Mouse (Mus musculus): ENCODE measurements around the gene Pde5a. TPM values are rescaled to one million over a fixed set of nuclear protein-coding genes. Genes with fewer than 3 reads are reported as not detected.
A peak's percentile ranks its signal among the peaks of the same experiment; 100 is the strongest.

Gene Pde5a
- polyA plus RNA-seq, 1 experiment from 2014 or later, result 3.3 TPM

GRCm38 (mm10) chr3:122729601-122729959 lies 833 bp downstream of the Pde5a start:
- H3K9me3 ChIP-seq, result no peaks in the 10 kb centered on the region
- 0% methylated on average over 14 of the region's 22 CpGs for WGBS
- peak; percentile 74 for ATAC-seq (ENCODE audit: low FRiP score, low read depth)
- H3K27ac ChIP-seq, result peak overlapping the region; percentile 90
- H3K4me3 ChIP-seq, result peak overlapping the region; percentile 76
- H3K27me3 ChIP-seq, result no peaks in the 10 kb centered on the region
- no peaks in the 10 kb centered on the region for H3K36me3 ChIP-seq
- peak overlapping the region; percentile 87 for H3K9ac ChIP-seq
- H3K4me1 ChIP-seq, result peaks cover 11% of the 10 kb centered on the region
- H3K4me2 ChIP-seq (replicated peaks), result peak overlapping the region; percentile 83

- peak overlapping the region; percentile 90 for H3K27ac ChIP-seq
- ATAC-seq (ENCODE audit: low FRiP score, low read depth), result peak; percentile 82
- H3K4me2 ChIP-seq (replicated peaks), result peak overlapping the region; percentile 83
- H3K27me3 ChIP-seq, result no peaks in the 10 kb centered on the region
- H3K4me3 ChIP-seq, result peak overlapping the region; percentile 76
- H3K36me3 ChIP-seq, result no peaks in the 10 kb centered on the region
- WGBS, result under 1% methylated on average over 72 of the region's 92 CpGs
- peak overlapping the region; percentile 87 for H3K9ac ChIP-seq
- H3K9me3 ChIP-seq, result no peaks in the 10 kb centered on the region
- peaks cover 11% of the 10 kb centered on the region for H3K4me1 ChIP-seq
Measured at GRCm38 (mm10) chr3:122729960-122730740, 1.4 kb downstream of the Pde5a start.

GRCm38 (mm10) chr3:122730741-122731235 lies 2.0 kb downstream of the Pde5a start:
- ATAC-seq (ENCODE audit: low FRiP score, low read depth), result no peak
- peak overlapping the region; percentile 83 for H3K4me2 ChIP-seq (replicated peaks)
- peaks cover 11% of the 10 kb centered on the region for H3K4me1 ChIP-seq
- no peaks in the 10 kb centered on the region for H3K27me3 ChIP-seq
- no peaks in the 10 kb centered on the region for H3K36me3 ChIP-seq
- 2% methylated on average over 13 of the region's 13 CpGs for whole genome bisulfite sequencing
- H3K27ac ChIP-seq, result no peak overlapping the region
- no peaks in the 10 kb centered on the region for H3K9me3 ChIP-seq
- peak overlapping the region; percentile 87 for H3K9ac ChIP-seq
- H3K4me3 ChIP-seq, result peak overlapping the region; percentile 76

GRCm38 (mm10) chr3:122733806-122734205 lies 5.1 kb downstream of the Pde5a start:
- H3K27ac ChIP-seq, result no peak overlapping the region
- no peak for ATAC-seq (ENCODE audit: low FRiP score, low read depth)
- H3K4me2 ChIP-seq (replicated peaks), result no peak overlapping the region
- H3K9me3 ChIP-seq, result no peaks in the 10 kb centered on the region
- H3K4me1 ChIP-seq, result peaks cover 8% of the 10 kb centered on the region; the same call in 1 of the 2 replicates
- no peaks in the 10 kb centered on the region for H3K36me3 ChIP-seq
- no peak overlapping the region for H3K4me3 ChIP-seq
- H3K27me3 ChIP-seq, result no peaks in the 10 kb centered on the region
- H3K9ac ChIP-seq, result no peak overlapping the region
- WGBS, result 44% methylated on average over 3 of the region's 3 CpGs

- H3K4me1 ChIP-seq, result peaks cover 8% of the 10 kb centered on the region; the same call in 1 of the 2 replicates
- H3K9me3 ChIP-seq, result no peaks in the 10 kb centered on the region
- no peaks in the 10 kb centered on the region for H3K36me3 ChIP-seq
- no peak overlapping the region for H3K27ac ChIP-seq
- no peak overlapping the region for H3K4me3 ChIP-seq
- H3K9ac ChIP-seq, result no peak overlapping the region
- no peak overlapping the region for H3K4me2 ChIP-seq (replicated peaks)
- no peak for ATAC-seq (ENCODE audit: low FRiP score, low read depth)
- H3K27me3 ChIP-seq, result no peaks in the 10 kb centered on the region
- 88% methylated on average over 6 of the region's 6 CpGs for WGBS
Measured at GRCm38 (mm10) chr3:122734329-122734728, 5.6 kb downstream of the Pde5a start.

- H3K9me3 ChIP-seq, result no peaks in the 10 kb centered on the region
- no peaks in the 10 kb centered on the region for H3K27me3 ChIP-seq
- no peak overlapping the region for H3K4me3 ChIP-seq
- H3K9ac ChIP-seq, result no peak overlapping the region
- no peak overlapping the region for H3K4me2 ChIP-seq (replicated peaks)
- peaks cover 4% of the 10 kb centered on the region for H3K36me3 ChIP-seq
- 96% methylated on average over 15 of the region's 15 CpGs for WGBS
- ATAC-seq (ENCODE audit: low FRiP score, low read depth), result no peak
- no peaks in the 10 kb centered on the region for H3K4me1 ChIP-seq
- no peak overlapping the region for H3K27ac ChIP-seq
Measured at GRCm38 (mm10) chr3:122739460-122739859, 10.7 kb downstream of the Pde5a start.

- ATAC-seq (ENCODE audit: low FRiP score, low read depth), result no peak
- H3K4me3 ChIP-seq, result no peak overlapping the region
- H3K36me3 ChIP-seq, result peaks cover 10% of the 10 kb centered on the region
- H3K4me1 ChIP-seq, result no peaks in the 10 kb centered on the region
- 87% methylated on average over 3 of the region's 3 CpGs for WGBS
- no peak overlapping the region for H3K9ac ChIP-seq
- H3K27ac ChIP-seq, result no peak overlapping the region
- no peak overlapping the region for H3K4me2 ChIP-seq (replicated peaks)
- peaks cover 16% of the 10 kb centered on the region for H3K9me3 ChIP-seq
- no peaks in the 10 kb centered on the region for H3K27me3 ChIP-seq
Measured at GRCm38 (mm10) chr3:122744265-122744664, 15.5 kb downstream of the Pde5a start.

GRCm38 (mm10) chr3:122747921-122748700 lies 19.4 kb downstream of the Pde5a start:
- no peaks in the 10 kb centered on the region for H3K4me1 ChIP-seq
- no peak overlapping the region for H3K9ac ChIP-seq
- ATAC-seq (ENCODE audit: low FRiP score, low read depth), result no peak
- 90% methylated on average over 9 of the region's 9 CpGs for WGBS
- no peaks in the 10 kb centered on the region for H3K27me3 ChIP-seq
- no peak overlapping the region for H3K4me2 ChIP-seq (replicated peaks)
- H3K27ac ChIP-seq, result no peak overlapping the region
- H3K36me3 ChIP-seq, result peaks cover 6% of the 10 kb centered on the region
- no peak overlapping the region for H3K4me3 ChIP-seq
- H3K9me3 ChIP-seq, result peaks cover 16% of the 10 kb centered on the region

GRCm38 (mm10) chr3:122763240-122763761 lies 34.6 kb downstream of the Pde5a start:
- no peak for ATAC-seq (ENCODE audit: low FRiP score, low read depth)
- no peak overlapping the region for H3K4me2 ChIP-seq (replicated peaks)
- H3K4me1 ChIP-seq, result no peaks in the 10 kb centered on the region
- no peak overlapping the region for H3K27ac ChIP-seq
- 61% methylated on average over 8 of the region's 8 CpGs for WGBS
- no peak overlapping the region for H3K9ac ChIP-seq
- peaks cover 10% of the 10 kb centered on the region for H3K36me3 ChIP-seq
- no peaks in the 10 kb centered on the region for H3K27me3 ChIP-seq
- H3K4me3 ChIP-seq, result no peak overlapping the region
- no peaks in the 10 kb centered on the region for H3K9me3 ChIP-seq

GRCm38 (mm10) chr3:122763768-122764167 lies 35.0 kb downstream of the Pde5a start:
- Histone ChIP-seq H3K27me3 (no peaks in the 10 kb centered on the region), H3K4me3 (no peak overlapping the region), H3K27ac (no peak overlapping the region), H3K9ac (no peak overlapping the region), H3K4me2 (replicated peaks) (no peak overlapping the region), H3K4me1 (no peaks in the 10 kb centered on the region), H3K36me3 (peaks cover 10% of the 10 kb centered on the region), H3K9me3 (no peaks in the 10 kb centered on the region)
- WGBS, result 21% methylated on average over 14 of the region's 14 CpGs
- ATAC-seq (ENCODE audit: low FRiP score, low read depth), result no peak

- Histone ChIP-seq H3K36me3 (peaks cover 6% of the 10 kb centered on the region), H3K4me3 (no peak overlapping the region), H3K9me3 (no peaks in the 10 kb centered on the region), H3K4me1 (no peaks in the 10 kb centered on the region), H3K9ac (no peak overlapping the region), H3K4me2 (replicated peaks) (no peak overlapping the region), H3K27ac (no peak overlapping the region; the same call in 1 of the 2 replicates), H3K27me3 (no peaks in the 10 kb centered on the region)
- ATAC-seq (ENCODE audit: low FRiP score, low read depth), result no peak
- 59% methylated on average over 4 of the region's 4 CpGs for WGBS
Measured at GRCm38 (mm10) chr3:122766930-122767329, 38.2 kb downstream of the Pde5a start.

GRCm38 (mm10) chr3:122767841-122768240 lies 39.1 kb downstream of the Pde5a start:
- WGBS, result 82% methylated on average over 5 of the region's 5 CpGs
- Histone ChIP-seq H3K9me3 (no peaks in the 10 kb centered on the region), H3K4me2 (replicated peaks) (no peak overlapping the region), H3K4me3 (no peak overlapping the region), H3K27me3 (no peaks in the 10 kb centered on the region), H3K4me1 (no peaks in the 10 kb centered on the region), H3K9ac (no peak overlapping the region), H3K27ac (no peak overlapping the region), H3K36me3 (no peaks in the 10 kb centered on the region)
- no peak for ATAC-seq (ENCODE audit: low FRiP score, low read depth)
